Mouse (Mus musculus) hindbrain, embryonic 14.5 days (tissue): ENCODE data around the gene Triap1. TPM values are rescaled to one million over a fixed set of nuclear protein-coding genes. Genes with fewer than 3 reads are reported as not detected.
"Not testable (repeated sequence)": the region's sequence is repeated elsewhere in the genome, so short reads cannot be mapped to it uniquely, and the experiment has no call there.

ENCODE experiments used
- ATAC-seq: fragments of 200-750 bp; cut with Nextera tagmentation; 2 replicates; pipeline ENCODE4 v1.8.0; 2017; ENCODE audit warnings: moderate number of reproducible peaks, mild to moderate bottlenecking, moderate TSS enrichment, moderate library complexity; ENCODE audit not compliant: low FRiP score
- DNase-seq: peaks from one replicate; pipeline ENCODE4 v3.0.0-alpha.2; 2015; ENCODE audit warnings: low spot score
- H3K27ac ChIP-seq: fragments of 300-500 bp; sonication (generic); 2 replicates; pipeline ENCODE4 v1.5.1; 2014; ENCODE audit warnings: mild to moderate bottlenecking, moderate library complexity
- H3K27me3 ChIP-seq: fragments of 300-500 bp; sonication (generic); 2 replicates; pipeline ENCODE4 v1.6.1; 2014; ENCODE audit warnings: mild to moderate bottlenecking, low read length, mixed read lengths; ENCODE audit not compliant: control insufficient read depth, insufficient read depth
- H3K36me3 ChIP-seq: fragments of 300-500 bp; sonication (generic); replicated peaks from 2 replicates; pipeline ENCODE4 v1.6.1; 2014; ENCODE audit not compliant: control insufficient read depth, insufficient read depth
- H3K4me1 ChIP-seq: fragments of 300-500 bp; sonication (generic); replicated peaks from 2 replicates; pipeline ENCODE4 v1.6.1; 2014; ENCODE audit warnings: antibody characterized with exemption, low read length, mixed read lengths; ENCODE audit not compliant: control insufficient read depth, insufficient read depth
- H3K4me2 ChIP-seq: fragments of 300-500 bp; sonication (generic); replicated peaks from 2 replicates; pipeline ENCODE4 v1.6.1; 2014; ENCODE audit warnings: mild to moderate bottlenecking, moderate library complexity
- H3K4me3 ChIP-seq: fragments of 300-500 bp; sonication (generic); replicated peaks from 2 replicates; pipeline ENCODE4 v1.5.1; 2014; ENCODE audit warnings: mild to moderate bottlenecking, low read length
- H3K9ac ChIP-seq: fragments of 300-500 bp; sonication (generic); 2 replicates; pipeline ENCODE4 v1.6.1; 2014
- H3K9me3 ChIP-seq: fragments of 300-500 bp; sonication (generic); 2 replicates; pipeline ENCODE4 v1.6.1; 2016; ENCODE audit warnings: low read length; ENCODE audit not compliant: control insufficient read depth
- WGBS: fragments of 180-500 bp; shearing (Covaris S2); extraction: QIAGEN DNeasy Blood & Tissue Kit; methylation state at CpG from one replicate; pipeline ENCODE4 v1.1.7; 2014; 5-methylcytosine and 5-hydroxymethylcytosine counted together
- polyA plus RNA-seq: library from polyadenylated mRNA; unstranded; fragments of >200 nt; fragmentation: Nextera tagmentation; extraction: Ambion mirVana; gene quantifications from 2 replicates; pipeline ENCODE4 v1.2.1, GENCODE M21; 2014

The Triap1 gene
- 47.6 and 50.1 TPM in 2 replicates for polyA plus RNA-seq

DNA sequence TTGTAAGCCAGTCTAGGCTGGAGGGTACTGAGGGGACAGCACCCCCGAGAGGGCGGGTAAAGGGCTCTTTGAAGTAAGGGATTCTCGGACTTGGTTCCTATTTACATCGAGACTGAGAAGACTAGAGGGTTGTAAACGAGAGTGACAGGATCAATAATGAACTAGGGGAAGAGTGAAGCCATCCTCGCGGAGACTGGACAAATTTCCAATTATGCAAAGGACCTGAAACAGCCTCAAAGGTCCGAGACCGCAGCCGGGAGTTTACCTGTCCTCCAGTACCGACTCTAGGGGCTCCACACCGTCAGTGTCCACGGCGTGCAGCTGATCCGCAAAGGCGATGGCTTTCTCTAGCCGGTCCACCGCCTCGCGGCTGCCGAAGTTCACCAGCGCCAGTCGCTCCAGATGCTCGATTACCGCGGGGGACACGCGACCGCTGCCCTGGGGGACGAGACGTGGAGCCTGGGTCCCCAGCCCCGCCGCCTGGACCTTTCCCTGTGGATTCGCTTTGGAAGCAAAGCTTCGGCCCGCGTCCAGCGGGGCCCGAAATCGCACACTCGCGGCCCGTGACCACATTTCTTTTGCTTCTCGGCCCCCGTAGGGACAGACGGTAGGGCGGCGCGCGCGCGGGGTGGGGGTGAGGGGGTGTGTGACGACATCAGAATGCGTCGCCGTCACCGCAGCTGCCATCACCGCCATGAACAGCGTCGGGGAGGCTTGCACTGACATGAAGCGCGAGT, at the start of gene Triap1, which contains the start of gene Gatc:
Triap1 (plus strand) TSS at position 649 of the 737 bp plus-strand sequence.
Gatc (minus strand) TSS at position 602 of the 737 bp plus-strand sequence.
- peaks cover 39% of the 10 kb centered on the region for H3K36me3 ChIP-seq
- H3K4me3 ChIP-seq = peak within 1 kb of the TSS; percentile 62
- ATAC-seq (peak; percentile 92), DNase-seq (peak; percentile 94)
- H3K4me2 ChIP-seq = peak within 1 kb of the TSS; percentile 62
- no peaks in the 10 kb centered on the region for H3K27me3 ChIP-seq
- H3K27ac ChIP-seq = peak within 1 kb of the TSS; percentile 90
- H3K4me1 ChIP-seq = peaks cover 18% of the 10 kb centered on the region
- peak within 1 kb of the TSS; percentile 82 for H3K9ac ChIP-seq
- WGBS = under 1% methylated on average over 62 of the region's 62 CpGs
- H3K9me3 ChIP-seq = no peaks in the 10 kb centered on the region

- WGBS = 94% methylated on average over 8 of the region's 8 CpGs
- H3K9me3 ChIP-seq = no peaks in the 10 kb centered on the region
- peaks cover 78% of the 10 kb centered on the region for H3K36me3 ChIP-seq
Measured at GRCm38 (mm10) chr5:115294173-115294572, 46.9 kb upstream of the Triap1 start.

GRCm38 (mm10) chr5:115296347-115296746, 44.7 kb upstream of the Triap1 start:
- DNase-seq (no peak), ATAC-seq (no peak)
- Histone ChIP-seq H3K4me1 (peaks cover 12% of the 10 kb centered on the region), H3K27me3 (no peaks in the 10 kb centered on the region), H3K27ac (no peak overlapping the region), H3K4me3 (no peak overlapping the region), H3K9ac (no peak overlapping the region), H3K4me2 (no peak overlapping the region), H3K36me3 (peaks cover 61% of the 10 kb centered on the region), H3K9me3 (no peaks in the 10 kb centered on the region)
- 89% methylated on average over 10 of the region's 10 CpGs for WGBS

More at GRCm38 (mm10) chr5:115294173-115294572, 46.9 kb upstream of the Triap1 start:
- H3K4me2 ChIP-seq = no peak overlapping the region
- H3K27me3 ChIP-seq = no peaks in the 10 kb centered on the region
- no peak overlapping the region for H3K9ac ChIP-seq
- ATAC-seq (no peak), DNase-seq (no peak)
- H3K4me3 ChIP-seq = no peak overlapping the region
- H3K27ac ChIP-seq = no peak overlapping the region
- peaks cover 6% of the 10 kb centered on the region for H3K4me1 ChIP-seq

- Histone ChIP-seq H3K4me1 (peaks cover 19% of the 10 kb centered on the region), H3K27me3 (no peaks in the 10 kb centered on the region), H3K4me2 (peak overlapping the region; percentile 72), H3K9ac (peak overlapping the region; percentile 85), H3K36me3 (peaks cover 40% of the 10 kb centered on the region), H3K27ac (peak overlapping the region; percentile 90), H3K9me3 (no peaks in the 10 kb centered on the region), H3K4me3 (peak overlapping the region; percentile 76)
- ATAC-seq = peak; percentile 1; the same call in 1 of the 2 replicates
- under 1% methylated on average over 46 of the region's 46 CpGs for WGBS
- DNase-seq = peak; percentile 73
Measured at GRCm38 (mm10) chr5:115300035-115300744, 40.8 kb upstream of the Triap1 start.

DNA sequence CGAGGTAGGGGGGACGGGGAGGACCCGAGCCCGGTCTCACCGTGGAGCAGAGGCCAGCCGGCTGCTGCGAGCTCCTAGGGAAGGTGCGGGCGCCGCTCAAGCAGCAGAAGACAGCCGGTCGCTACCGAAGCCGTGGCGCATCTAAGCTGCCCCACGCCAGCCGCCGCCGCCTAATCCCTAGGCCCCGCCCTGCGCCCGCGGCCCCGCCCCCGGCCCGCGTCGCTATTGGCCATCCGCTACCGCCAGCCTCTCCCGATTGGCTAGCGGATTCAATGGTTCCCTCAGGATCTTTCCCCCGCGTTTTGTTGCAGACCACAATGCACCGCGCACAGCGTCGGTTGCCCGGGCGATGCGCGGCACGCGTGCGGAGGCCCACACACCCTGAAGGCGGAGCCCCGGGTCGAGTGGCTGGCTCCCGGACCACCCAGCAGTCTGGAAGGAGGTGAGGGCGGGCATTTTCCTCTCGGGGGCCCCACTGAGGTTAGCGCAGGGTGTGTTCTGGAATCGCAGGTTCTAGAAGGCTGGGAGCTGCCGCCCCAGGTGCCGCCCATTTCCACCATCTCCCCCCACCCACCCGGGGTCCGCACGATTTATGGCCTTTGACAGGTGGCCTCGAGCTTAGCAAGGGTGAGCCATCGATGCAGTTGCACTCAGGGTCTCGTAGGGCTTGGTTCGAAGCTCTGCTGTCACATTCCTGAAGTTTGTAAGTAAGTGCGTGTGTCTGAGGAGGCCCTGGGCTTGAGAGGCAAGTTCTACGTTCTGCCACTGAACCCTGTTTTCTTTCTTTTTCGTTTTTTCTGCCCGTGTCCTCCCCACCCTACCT, 40.0 kb upstream of the Triap1 start, which contains the start of gene Dynll1:
Dynll1 (minus strand) TSS at position 208 of the 823 bp plus-strand sequence.
- H3K9ac ChIP-seq = peak within 1 kb of the TSS; percentile 85
- peak within 1 kb of the TSS; percentile 72 for H3K4me2 ChIP-seq
- H3K9me3 ChIP-seq = no peaks in the 10 kb centered on the region
- H3K27ac ChIP-seq = peak within 1 kb of the TSS; percentile 90
- peak; percentile 97 for ATAC-seq
- peaks cover 19% of the 10 kb centered on the region for H3K4me1 ChIP-seq
- under 1% methylated on average over 58 of the region's 66 CpGs for WGBS
- DNase-seq = peak; percentile 100
- peak within 1 kb of the TSS; percentile 76 for H3K4me3 ChIP-seq
- peaks cover 32% of the 10 kb centered on the region for H3K36me3 ChIP-seq
- H3K27me3 ChIP-seq = no peaks in the 10 kb centered on the region

- Histone ChIP-seq H3K4me3 (peak overlapping the region; percentile 76), H3K27me3 (no peaks in the 10 kb centered on the region), H3K4me2 (peak overlapping the region; percentile 72), H3K9ac (peak overlapping the region; percentile 54), H3K9me3 (no peaks in the 10 kb centered on the region), H3K36me3 (peaks cover 26% of the 10 kb centered on the region), H3K4me1 (peaks cover 19% of the 10 kb centered on the region), H3K27ac (peak overlapping the region; percentile 60; the same call in 1 of the 2 replicates)
- DNase-seq = no peak
- 33% methylated on average over 13 of the region's 13 CpGs for WGBS
- no peak for ATAC-seq
Measured at GRCm38 (mm10) chr5:115301615-115302014, 39.4 kb upstream of the Triap1 start.

- Histone ChIP-seq H3K4me1 (peaks cover 19% of the 10 kb centered on the region), H3K9ac (peak overlapping the region; percentile 54; the same call in 1 of the 2 replicates), H3K4me3 (peak overlapping the region; percentile 76), H3K4me2 (peak overlapping the region; percentile 72), H3K36me3 (peaks cover 20% of the 10 kb centered on the region)
- H3K27ac ChIP-seq, DNase-seq, H3K9me3 ChIP-seq, ATAC-seq, H3K27me3 ChIP-seq: not testable (repeated sequence)
- WGBS = 76% methylated on average over 3 of the region's 7 CpGs
Measured at GRCm38 (mm10) chr5:115302190-115302589, 38.8 kb upstream of the Triap1 start.

GRCm38 (mm10) chr5:115312354-115312753, 28.7 kb upstream of the Triap1 start:
- Histone ChIP-seq H3K36me3 (no peaks in the 10 kb centered on the region; the same call in 1 of the 2 replicates), H3K9me3 (no peaks in the 10 kb centered on the region), H3K27ac (no peak overlapping the region), H3K4me2 (no peak overlapping the region), H3K4me3 (no peak overlapping the region), H3K27me3 (no peaks in the 10 kb centered on the region), H3K4me1 (peaks cover 10% of the 10 kb centered on the region), H3K9ac (no peak overlapping the region)
- 90% methylated on average over 4 of the region's 4 CpGs for WGBS
- no peak for DNase-seq
- ATAC-seq = no peak
